Mouse (Mus musculus) yolk sac, embryonic 10.5 days (tissue): Measurements from ENCODE around the gene Susd5.
"Not testable (repeated sequence)": the region's sequence is repeated elsewhere in the genome, so short reads cannot be mapped to it uniquely, and the experiment has no call there.

ENCODE experiments used
- DNase-seq: peaks from one replicate; pipeline ENCODE4 v3.0.0-alpha.2; 2017; ENCODE audit warnings: low spot score

Gene Susd5

DNA sequence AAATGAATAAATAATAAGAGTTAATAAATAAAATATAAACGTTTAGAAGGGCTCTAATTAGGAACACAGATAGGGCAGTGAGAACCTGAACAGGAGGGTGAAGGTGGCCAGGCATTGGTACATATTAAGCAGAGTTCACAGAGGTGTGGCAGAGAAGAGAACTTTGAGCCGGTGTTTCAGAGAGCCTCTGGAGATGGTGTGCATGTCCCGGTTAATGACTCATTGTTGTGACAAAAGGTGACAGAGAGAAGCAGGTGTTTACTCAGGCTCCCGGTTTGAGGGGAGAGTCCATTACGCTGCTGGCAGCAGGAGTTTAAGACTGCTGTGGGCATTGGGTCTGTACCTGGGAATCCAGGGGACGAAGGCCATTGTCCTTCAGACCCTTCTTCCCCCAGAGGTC lies 12.4 kb downstream of the Susd5 start:
- peak; percentile 65 for DNase-seq

DNA sequence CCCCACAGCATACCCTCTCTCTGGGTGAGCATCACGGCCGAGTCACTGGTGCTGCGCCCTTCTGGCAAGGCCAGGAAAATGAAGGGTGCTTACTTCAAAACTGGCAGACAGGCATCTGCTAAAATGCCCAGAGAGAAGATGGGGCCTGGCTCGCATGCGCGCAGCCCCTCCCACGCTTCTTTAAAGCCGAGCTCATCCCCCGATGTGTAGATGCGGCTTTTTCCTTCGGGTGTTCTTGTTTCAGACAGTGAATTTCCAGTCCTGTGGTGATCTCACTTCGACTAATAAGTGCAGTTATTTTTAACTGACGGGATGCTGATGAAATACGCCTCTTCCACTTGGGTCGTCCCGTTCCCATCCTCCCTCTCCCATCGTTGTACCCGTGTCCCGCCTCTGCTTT lies 16.7 kb downstream of the Susd5 start:
- no peak for DNase-seq

GRCm38 (mm10) chr9:114086422-114086821 lies 29.5 kb downstream of the Susd5 start:
- DNase-seq: no peak

- no peak for DNase-seq
Observed at GRCm38 (mm10) chr9:114087106-114087815, 30.3 kb downstream of the Susd5 start.

- DNase-seq: not testable (repeated sequence)
Observed at GRCm38 (mm10) chr9:114088885-114089284, 31.9 kb downstream of the Susd5 start.

DNA sequence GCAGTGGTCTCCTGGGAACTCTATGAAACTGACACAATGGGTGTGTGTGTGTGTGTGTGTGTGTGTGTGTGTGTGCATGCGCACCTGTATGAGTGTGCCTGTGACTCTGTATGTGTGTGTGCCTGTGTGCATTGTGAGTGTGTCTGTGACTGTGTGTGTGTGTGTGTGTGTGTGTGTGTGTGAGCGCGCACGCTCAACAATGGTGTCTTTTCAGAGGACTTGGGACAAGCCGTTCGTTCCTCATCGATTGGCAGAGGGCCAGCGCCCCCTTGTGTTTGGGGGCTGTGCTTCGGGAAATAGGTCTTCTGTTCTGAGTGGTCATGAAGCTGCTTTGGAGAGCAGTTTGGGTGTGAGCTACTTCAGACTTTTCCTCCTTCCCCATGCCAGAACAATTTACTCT lies 35.2 kb downstream of the Susd5 start:
- peak; percentile 40 for DNase-seq

DNA sequence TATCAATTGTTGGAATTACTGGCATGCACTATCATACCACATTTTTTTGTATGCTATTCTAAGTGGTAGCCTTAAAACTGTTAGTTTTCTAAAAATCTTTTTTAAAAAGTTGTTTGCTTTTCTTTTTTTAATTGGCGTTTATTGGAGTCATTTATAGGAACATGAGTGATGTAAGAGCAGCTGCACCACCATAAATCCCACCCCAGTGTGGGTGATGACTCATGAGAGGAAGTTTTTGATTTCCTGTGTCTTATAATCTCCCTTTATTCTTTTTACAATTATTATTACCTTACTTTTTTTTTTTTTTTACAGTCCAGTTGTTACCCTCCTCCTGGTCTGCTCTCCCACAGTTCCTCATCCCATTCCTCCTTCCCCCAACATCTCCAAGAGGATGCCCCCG lies 37.9 kb downstream of the Susd5 start:
- no peak for DNase-seq

DNA sequence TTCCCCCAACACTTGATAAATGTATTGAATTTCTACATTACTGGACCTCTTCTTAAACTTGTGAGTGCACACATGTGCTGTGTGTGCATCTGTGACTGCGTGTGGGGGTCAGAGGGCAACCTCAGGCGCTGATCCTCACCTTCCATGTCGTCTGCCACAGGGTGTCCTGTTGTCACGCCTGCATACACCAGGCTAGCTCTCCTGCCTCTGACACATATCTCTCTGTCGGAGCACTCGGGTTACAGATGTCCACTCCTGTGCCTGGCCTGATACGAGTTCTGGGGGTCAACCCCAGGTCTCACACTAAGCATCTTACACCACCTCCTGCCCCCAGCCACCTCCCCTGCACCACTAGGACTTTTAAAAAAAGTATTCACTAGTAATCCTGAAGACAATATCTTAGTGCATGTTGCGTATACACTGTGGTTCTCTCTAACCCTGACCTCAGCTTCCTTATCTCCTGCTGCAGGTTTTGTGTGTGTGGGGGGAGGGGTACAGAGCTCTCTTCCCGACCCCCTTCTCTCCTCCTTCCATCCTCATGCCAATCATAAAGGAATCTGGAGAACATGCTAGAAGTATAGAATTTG lies 41.9 kb downstream of the Susd5 start:
- no peak for DNase-seq

- DNase-seq: no peak
Observed at GRCm38 (mm10) chr9:114110268-114110667, 53.3 kb downstream of the Susd5 start.

DNA sequence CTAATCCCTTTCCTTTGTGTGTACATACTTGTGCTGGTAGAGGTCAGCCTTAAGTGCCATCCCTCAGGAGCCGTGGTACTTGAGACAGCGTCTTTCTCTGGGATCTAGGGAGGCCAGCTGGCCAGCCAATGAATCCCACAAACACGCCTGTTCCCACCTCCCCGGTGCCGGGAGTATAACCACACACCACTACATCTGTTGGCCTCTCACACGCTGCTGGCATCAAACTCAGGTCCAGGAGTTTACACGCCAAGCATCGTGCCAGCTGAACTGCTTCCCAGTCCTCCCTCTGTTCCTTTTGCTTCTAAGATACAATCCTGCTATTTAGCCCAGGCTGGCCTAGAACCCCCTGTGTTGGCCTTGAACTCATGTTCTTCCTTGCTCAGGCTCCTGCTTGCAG lies 54.2 kb downstream of the Susd5 start:
- DNase-seq: no peak

DNA sequence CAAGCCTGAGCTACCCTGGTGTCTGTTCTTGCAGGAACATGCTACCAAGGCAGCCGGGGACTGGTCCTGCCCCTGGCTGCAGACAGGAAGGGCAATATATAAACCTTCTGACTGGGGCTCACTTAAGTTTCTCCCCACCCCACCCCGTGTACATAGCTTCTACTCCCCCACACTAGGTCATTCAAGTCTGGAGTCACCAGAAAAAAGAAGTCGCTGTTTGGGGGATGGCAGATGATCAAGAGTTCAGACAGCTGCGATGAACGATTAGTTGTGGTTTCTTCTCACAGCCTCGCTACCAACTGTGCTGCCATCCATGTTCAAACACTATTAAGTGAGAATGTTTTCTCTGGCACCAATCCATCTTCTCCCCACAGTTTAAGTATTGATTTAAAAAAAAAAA lies 55.3 kb downstream of the Susd5 start:
- no peak for DNase-seq

GRCm38 (mm10) chr9:114113911-114114623 lies 57.1 kb downstream of the Susd5 start:
- DNase-seq: no peak

DNA sequence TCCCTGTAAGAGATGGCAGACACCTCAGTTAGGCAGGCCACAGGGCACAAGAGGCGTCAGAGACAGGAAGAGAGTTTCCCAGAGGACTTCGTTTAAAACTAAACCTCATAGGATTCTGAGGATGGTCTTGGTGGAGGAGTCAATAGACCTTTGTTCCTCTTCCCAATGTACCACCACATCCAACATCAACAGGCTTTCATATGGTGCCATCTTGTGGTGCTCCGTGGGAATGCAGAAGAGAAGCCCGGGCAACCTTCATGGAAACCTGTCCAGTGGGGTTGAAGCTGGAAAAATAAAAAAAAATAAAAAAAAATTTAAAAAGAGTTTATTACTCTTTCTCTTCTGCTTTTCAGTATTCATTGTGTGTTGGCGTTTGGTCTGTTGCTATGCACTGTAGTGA lies 59.7 kb downstream of the Susd5 start:
- DNase-seq: peak; percentile 20

DNA sequence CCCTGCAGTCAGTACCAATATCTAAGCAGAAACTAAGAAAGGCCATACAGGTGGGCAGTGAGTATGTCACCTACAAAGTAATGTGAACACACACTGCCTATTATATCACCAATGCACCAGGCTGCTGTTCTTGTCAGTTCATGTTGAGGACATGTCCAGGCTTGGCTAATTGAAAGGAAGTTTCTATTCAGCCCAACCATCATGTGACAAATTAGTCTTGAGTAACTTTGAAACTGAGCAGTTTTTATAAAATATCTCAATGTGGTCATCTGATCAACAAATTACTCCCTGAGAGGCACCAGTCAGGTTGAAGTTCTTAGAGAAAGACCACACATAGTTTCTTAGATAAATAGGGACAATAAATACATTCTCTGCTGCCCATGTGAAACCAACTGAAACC lies 65.9 kb downstream of the Susd5 start:
- DNase-seq: not testable (repeated sequence)

- not testable (repeated sequence) for DNase-seq
Observed at GRCm38 (mm10) chr9:114129273-114129835, 72.4 kb downstream of the Susd5 start.
